Mouse (Mus musculus) neural tube, embryonic 12.5 days (tissue): ENCODE results near the gene Filip1. TPM values are rescaled to one million over a fixed set of nuclear protein-coding genes. Genes with fewer than 3 reads are reported as not detected.

Source experiments
- ATAC-seq: fragments of 200-750 bp; cut with Nextera tagmentation; 2 replicates; pipeline ENCODE4 v1.8.0; 2017; ENCODE audit warnings: low read depth, mild to moderate bottlenecking, moderate TSS enrichment, moderate library complexity; ENCODE audit not compliant: low FRiP score
- H3K27ac ChIP-seq: fragments of 300-500 bp; sonication (generic); 2 replicates; pipeline ENCODE4 v1.5.1; 2016
- H3K27me3 ChIP-seq: fragments of 300-500 bp; sonication (generic); replicated peaks from 2 replicates; pipeline ENCODE4 v1.6.1; 2016; ENCODE audit warnings: mild to moderate bottlenecking
- H3K36me3 ChIP-seq: fragments of 300-500 bp; sonication (generic); 2 replicates; pipeline ENCODE4 v1.6.1; 2016; ENCODE audit warnings: mild to moderate bottlenecking
- H3K4me1 ChIP-seq: fragments of 300-500 bp; sonication (generic); 2 replicates; pipeline ENCODE4 v1.6.1; 2016
- H3K4me2 ChIP-seq: fragments of 300-500 bp; sonication (generic); replicated peaks from 2 replicates; pipeline ENCODE4 v1.6.1; 2016; ENCODE audit warnings: mild to moderate bottlenecking
- H3K4me3 ChIP-seq: fragments of 300-500 bp; sonication (generic); 2 replicates; pipeline ENCODE4 v1.5.1; 2016
- H3K9ac ChIP-seq: fragments of 300-500 bp; sonication (generic); 2 replicates; pipeline ENCODE4 v1.6.1; 2016; ENCODE audit warnings: mild to moderate bottlenecking
- H3K9me3 ChIP-seq: fragments of 300-500 bp; sonication (generic); 2 replicates; pipeline ENCODE4 v1.6.1; 2016; ENCODE audit warnings: mild to moderate bottlenecking
- WGBS: fragments of 180-500 bp; shearing (Covaris S2); methylation state at CpG from one replicate; pipeline ENCODE4 v1.1.7; 2016; 5-methylcytosine and 5-hydroxymethylcytosine counted together
- polyA plus RNA-seq: library from polyadenylated mRNA; unstranded; fragments of >200 nt; fragmentation: Nextera tagmentation; extraction: Ambion mirVana; gene quantifications from 2 replicates; pipeline ENCODE4 v1.2.1, GENCODE M21; 2016

The Filip1 gene
- polyA plus RNA-seq, 1 experiment from 2014 or later = 3.5 TPM

- Histone ChIP-seq H3K9me3 (no peaks in the 10 kb centered on the region), H3K36me3 (no peaks in the 10 kb centered on the region), H3K27ac (no peak overlapping the region), H3K4me2 (no peak overlapping the region), H3K4me1 (no peaks in the 10 kb centered on the region), H3K4me3 (no peak overlapping the region), H3K9ac (no peak overlapping the region), H3K27me3 (no peaks in the 10 kb centered on the region)
- no peak for ATAC-seq
- WGBS = 69% methylated on average over 3 of the region's 3 CpGs
Observed at GRCm38 (mm10) chr9:80020429-80020828, 7.8 kb upstream of the Filip1 start.

GRCm38 (mm10) chr9:80012016-80012415 lies 635 bp downstream of the Filip1 start:
- no peaks in the 10 kb centered on the region for H3K4me1 ChIP-seq
- H3K27ac ChIP-seq = no peak overlapping the region
- H3K36me3 ChIP-seq = no peaks in the 10 kb centered on the region
- 88% methylated on average over 13 of the region's 13 CpGs for WGBS
- H3K27me3 ChIP-seq = no peaks in the 10 kb centered on the region
- H3K9ac ChIP-seq = no peak overlapping the region
- ATAC-seq = no peak
- H3K9me3 ChIP-seq = no peaks in the 10 kb centered on the region
- no peak overlapping the region for H3K4me3 ChIP-seq
- H3K4me2 ChIP-seq = no peak overlapping the region

GRCm38 (mm10) chr9:80002394-80003188 lies 10.1 kb downstream of the Filip1 start:
- H3K4me3 ChIP-seq = no peak overlapping the region
- H3K9ac ChIP-seq = no peak overlapping the region
- ATAC-seq = peak; percentile 83
- H3K27ac ChIP-seq = no peak overlapping the region
- no peaks in the 10 kb centered on the region for H3K36me3 ChIP-seq
- H3K27me3 ChIP-seq = no peaks in the 10 kb centered on the region
- no peak overlapping the region for H3K4me2 ChIP-seq
- H3K4me1 ChIP-seq = no peaks in the 10 kb centered on the region
- no peaks in the 10 kb centered on the region for H3K9me3 ChIP-seq
- WGBS = 37% methylated on average over 14 of the region's 14 CpGs

- 96% methylated on average over 6 of the region's 6 CpGs for WGBS
- H3K4me1 ChIP-seq = no peaks in the 10 kb centered on the region
- no peaks in the 10 kb centered on the region for H3K36me3 ChIP-seq
- ATAC-seq = no peak
- no peak overlapping the region for H3K4me2 ChIP-seq
- H3K4me3 ChIP-seq = no peak overlapping the region
- no peak overlapping the region for H3K9ac ChIP-seq
- no peaks in the 10 kb centered on the region for H3K27me3 ChIP-seq
- no peak overlapping the region for H3K27ac ChIP-seq
- H3K9me3 ChIP-seq = no peaks in the 10 kb centered on the region
Observed at GRCm38 (mm10) chr9:79997282-79997681, 15.4 kb downstream of the Filip1 start.

- ATAC-seq = no peak
- WGBS = 90% methylated on average over 5 of the region's 5 CpGs
- H3K9me3 ChIP-seq = no peaks in the 10 kb centered on the region
- H3K36me3 ChIP-seq = no peaks in the 10 kb centered on the region
- no peaks in the 10 kb centered on the region for H3K4me1 ChIP-seq
- H3K27ac ChIP-seq = no peak overlapping the region
- H3K27me3 ChIP-seq = no peaks in the 10 kb centered on the region
- no peak overlapping the region for H3K4me2 ChIP-seq
- no peak overlapping the region for H3K4me3 ChIP-seq
- H3K9ac ChIP-seq = no peak overlapping the region
Observed at GRCm38 (mm10) chr9:79994296-79994695, 18.4 kb downstream of the Filip1 start.

GRCm38 (mm10) chr9:79993066-79993465 lies 19.6 kb downstream of the Filip1 start:
- H3K9me3 ChIP-seq = no peaks in the 10 kb centered on the region
- H3K4me1 ChIP-seq = no peaks in the 10 kb centered on the region
- H3K36me3 ChIP-seq = no peaks in the 10 kb centered on the region
- H3K4me2 ChIP-seq = no peak overlapping the region
- WGBS = 77% methylated on average over 4 of the region's 4 CpGs
- H3K27ac ChIP-seq = no peak overlapping the region
- H3K4me3 ChIP-seq = no peak overlapping the region
- no peaks in the 10 kb centered on the region for H3K27me3 ChIP-seq
- H3K9ac ChIP-seq = no peak overlapping the region
- ATAC-seq = no peak

- H3K36me3 ChIP-seq = no peaks in the 10 kb centered on the region
- no peak overlapping the region for H3K9ac ChIP-seq
- 84% methylated on average over 16 of the region's 16 CpGs for WGBS
- H3K27ac ChIP-seq = no peak overlapping the region
- H3K4me2 ChIP-seq = no peak overlapping the region
- no peaks in the 10 kb centered on the region for H3K9me3 ChIP-seq
- H3K4me3 ChIP-seq = no peak overlapping the region
- H3K27me3 ChIP-seq = no peaks in the 10 kb centered on the region
- ATAC-seq = no peak
- H3K4me1 ChIP-seq = no peaks in the 10 kb centered on the region
Observed at GRCm38 (mm10) chr9:79990456-79991017, 22.1 kb downstream of the Filip1 start.

GRCm38 (mm10) chr9:79989703-79990102 lies 22.9 kb downstream of the Filip1 start:
- Histone ChIP-seq H3K9ac (no peak overlapping the region), H3K4me3 (no peak overlapping the region), H3K27me3 (no peaks in the 10 kb centered on the region), H3K4me2 (no peak overlapping the region), H3K27ac (no peak overlapping the region), H3K4me1 (no peaks in the 10 kb centered on the region), H3K9me3 (no peaks in the 10 kb centered on the region), H3K36me3 (no peaks in the 10 kb centered on the region)
- 80% methylated on average over 1 of the region's 1 CpGs for WGBS
- ATAC-seq = no peak

- no peaks in the 10 kb centered on the region for H3K9me3 ChIP-seq
- no peaks in the 10 kb centered on the region for H3K27me3 ChIP-seq
- no peak overlapping the region for H3K27ac ChIP-seq
- no peaks in the 10 kb centered on the region for H3K36me3 ChIP-seq
- 82% methylated on average over 1 of the region's 1 CpGs for WGBS
- no peak overlapping the region for H3K9ac ChIP-seq
- no peak overlapping the region for H3K4me3 ChIP-seq
- no peak for ATAC-seq
- no peak overlapping the region for H3K4me2 ChIP-seq
- H3K4me1 ChIP-seq = no peaks in the 10 kb centered on the region
Observed at GRCm38 (mm10) chr9:79989061-79989460, 23.6 kb downstream of the Filip1 start.

- Histone ChIP-seq H3K9ac (no peak overlapping the region), H3K27ac (no peak overlapping the region), H3K27me3 (no peaks in the 10 kb centered on the region), H3K36me3 (no peaks in the 10 kb centered on the region), H3K9me3 (no peaks in the 10 kb centered on the region), H3K4me2 (no peak overlapping the region), H3K4me3 (no peak overlapping the region), H3K4me1 (no peaks in the 10 kb centered on the region)
- ATAC-seq = no peak
- 87% methylated on average over 10 of the region's 10 CpGs for WGBS
Observed at GRCm38 (mm10) chr9:79983244-79983643, 29.4 kb downstream of the Filip1 start.

GRCm38 (mm10) chr9:79979274-79979673 lies 33.4 kb downstream of the Filip1 start:
- ATAC-seq = no peak
- no peak overlapping the region for H3K4me3 ChIP-seq
- peaks cover 5% of the 10 kb centered on the region; the same call in 1 of the 2 replicates for H3K4me1 ChIP-seq
- H3K9ac ChIP-seq = no peak overlapping the region
- 85% methylated on average over 2 of the region's 2 CpGs for WGBS
- H3K9me3 ChIP-seq = no peaks in the 10 kb centered on the region
- no peaks in the 10 kb centered on the region for H3K27me3 ChIP-seq
- no peak overlapping the region for H3K27ac ChIP-seq
- no peaks in the 10 kb centered on the region for H3K36me3 ChIP-seq
- no peak overlapping the region for H3K4me2 ChIP-seq

GRCm38 (mm10) chr9:79978228-79979024 lies 34.2 kb downstream of the Filip1 start:
- Histone ChIP-seq H3K4me3 (no peak overlapping the region), H3K9me3 (no peaks in the 10 kb centered on the region), H3K4me1 (peaks cover 5% of the 10 kb centered on the region; the same call in 1 of the 2 replicates), H3K9ac (no peak overlapping the region), H3K36me3 (no peaks in the 10 kb centered on the region), H3K4me2 (peak overlapping the region; percentile 52; the same call in 1 of the 2 replicates), H3K27me3 (no peaks in the 10 kb centered on the region), H3K27ac (no peak overlapping the region)
- no peak for ATAC-seq
- 85% methylated on average over 12 of the region's 12 CpGs for WGBS
